10 mouse cellular contexts compared by ENCODE assay signal in genomic region chr14:121426743-121427142, GRCm38 (mm10). TPM values are rescaled to one million over a fixed set of nuclear protein-coding genes. Genes with fewer than 3 reads are reported as not detected.
DNase-seq lines count a peak whose midpoint lies in the region; ATAC-seq and TF ChIP-seq lines count a peak whose summit lies in the region.
"Had no signal": no experiment of that assay in that cellular context is flagged by ENCODE, and none has a peak within 500 bp of the region (broad histone marks: within the 10 kb centered on the region; RNA-seq: fewer than 3 reads in every experiment).

No protein-coding gene starts in this region.

- H3K27ac ChIP-seq in midbrain, postnatal 0 days (ENCODE audit: low read depth, low read length): no peak overlapping the region
- H3K27ac ChIP-seq in midbrain, embryonic 11.5 days (ENCODE audit: low read depth, low read length): no peak overlapping the region
- no peak overlapping the region for H3K27ac ChIP-seq in lung, postnatal 0 days (ENCODE audit: low read length)
- no peak overlapping the region for H3K27ac ChIP-seq in hindbrain, embryonic 14.5 days

- no peak for TF ChIP-seq EP300 in lung, postnatal 0 days (IDR thresholded peaks at IDR 0.05)

- peak; percentile 15 for DNase-seq in adrenal gland, postnatal 10 days
- DNase-seq in adrenal gland, postnatal 25 days: no peak
- DNase-seq in midbrain, postnatal 0 days (ENCODE audit: low spot score): no peak
- no peak for DNase-seq in midbrain, embryonic 11.5 days (ENCODE audit: low spot score, missing footprints)
- no peak for DNase-seq in lung, postnatal 0 days (ENCODE audit: low spot score)
- peak; percentile 50 for DNase-seq in thymus, postnatal 4 days
- no peak for DNase-seq in adrenal gland, adult 18-20 months (ENCODE audit: low spot score in 2 of 2)
- no peak for DNase-seq in hindbrain, embryonic 14.5 days (ENCODE audit: low spot score)
- DNase-seq: kidney, adult 18-20 months had no signal

- no peaks in the 10 kb centered on the region for H3K4me1 ChIP-seq in midbrain, postnatal 0 days (ENCODE audit: insufficient read depth, low read length)
- H3K4me1 ChIP-seq in midbrain, embryonic 11.5 days (ENCODE audit: control insufficient read depth, insufficient read depth, low read length): no peaks in the 10 kb centered on the region
- H3K4me1 ChIP-seq in lung, postnatal 0 days (ENCODE audit: insufficient read depth, low read depth, low read length): peaks cover 4% of the 10 kb centered on the region; the same call in 1 of the 2 replicates
- H3K4me1 ChIP-seq in hindbrain, embryonic 14.5 days (replicated peaks; ENCODE audit: control insufficient read depth, insufficient read depth, low read length): no peaks in the 10 kb centered on the region

- no peaks in the 10 kb centered on the region for H3K9me3 ChIP-seq in midbrain, postnatal 0 days (ENCODE audit: low read length)
- H3K9me3 ChIP-seq in midbrain, embryonic 11.5 days (ENCODE audit: control insufficient read depth, low read length): no peaks in the 10 kb centered on the region; the same call in 1 of the 2 replicates
- H3K9me3 ChIP-seq in lung, postnatal 0 days (ENCODE audit: low read length): no peaks in the 10 kb centered on the region
- no peaks in the 10 kb centered on the region for H3K9me3 ChIP-seq in hindbrain, embryonic 14.5 days (ENCODE audit: control insufficient read depth, low read length)

- no peaks in the 10 kb centered on the region for H3K36me3 ChIP-seq in midbrain, postnatal 0 days (ENCODE audit: insufficient read depth, low read length)
- no peaks in the 10 kb centered on the region for H3K36me3 ChIP-seq in midbrain, embryonic 11.5 days (ENCODE audit: control insufficient read depth, insufficient read depth, low read length)
- no peaks in the 10 kb centered on the region for H3K36me3 ChIP-seq in lung, postnatal 0 days (ENCODE audit: insufficient read depth, low read length)
- no peaks in the 10 kb centered on the region for H3K36me3 ChIP-seq in hindbrain, embryonic 14.5 days (replicated peaks; ENCODE audit: control insufficient read depth, insufficient read depth)

- peak; percentile 35 for TF ChIP-seq CTCF in midbrain, postnatal 0 days (IDR thresholded peaks at IDR 0.05)
- peak; percentile 66 for TF ChIP-seq CTCF in lung, postnatal 0 days (IDR thresholded peaks at IDR 0.05)

- H3K4me3 ChIP-seq in midbrain, postnatal 0 days (ENCODE audit: low read depth, low read length): no peak overlapping the region
- no peak overlapping the region for H3K4me3 ChIP-seq in midbrain, embryonic 11.5 days (ENCODE audit: low read depth, low read length)
- H3K4me3 ChIP-seq in lung, postnatal 0 days (ENCODE audit: low read depth, low read length): no peak overlapping the region
- no peak overlapping the region for H3K4me3 ChIP-seq in hindbrain, embryonic 14.5 days (replicated peaks; ENCODE audit: low read length)

- H3K9ac ChIP-seq in midbrain, postnatal 0 days (replicated peaks; ENCODE audit: low read length, poor library complexity, severe bottlenecking): no peak overlapping the region
- no peak overlapping the region for H3K9ac ChIP-seq in midbrain, embryonic 11.5 days (ENCODE audit: low read length)
- H3K9ac ChIP-seq in lung, postnatal 0 days (replicated peaks; ENCODE audit: low read depth): no peak overlapping the region
- H3K9ac ChIP-seq in hindbrain, embryonic 14.5 days: no peak overlapping the region

- H3K27me3 ChIP-seq in midbrain, postnatal 0 days (ENCODE audit: insufficient read depth, low read length): no peaks in the 10 kb centered on the region
- H3K27me3 ChIP-seq in midbrain, embryonic 11.5 days (ENCODE audit: control insufficient read depth, insufficient read depth, low read length): no peaks in the 10 kb centered on the region
- H3K27me3 ChIP-seq in lung, postnatal 0 days (replicated peaks; ENCODE audit: insufficient read depth, low read length): no peaks in the 10 kb centered on the region
- H3K27me3 ChIP-seq in hindbrain, embryonic 14.5 days (ENCODE audit: control insufficient read depth, insufficient read depth, low read length): no peaks in the 10 kb centered on the region

- H3K4me2 ChIP-seq in midbrain, postnatal 0 days (ENCODE audit: low read depth, low read length, poor library complexity, severe bottlenecking): no peak overlapping the region
- H3K4me2 ChIP-seq in midbrain, embryonic 11.5 days: no peak overlapping the region
- no peak overlapping the region for H3K4me2 ChIP-seq in lung, postnatal 0 days (replicated peaks; ENCODE audit: low read depth, low read length)
- no peak overlapping the region for H3K4me2 ChIP-seq in hindbrain, embryonic 14.5 days (replicated peaks)
- H3K4me2 ChIP-seq: heart, embryonic 11.5 days had no signal

- no peak for ATAC-seq in midbrain, postnatal 0 days (ENCODE audit: low FRiP score)
- no peak for ATAC-seq in midbrain, embryonic 11.5 days (ENCODE audit: low FRiP score)
- ATAC-seq in lung, postnatal 0 days: no peak
- no peak for ATAC-seq in hindbrain, embryonic 14.5 days (ENCODE audit: low FRiP score)

RNA-seq across cellular contexts. Expression of gene Stk24, which starts 46.9 kb away (rescaled TPM):
- total RNA-seq in adrenal gland, postnatal 10 days (2021): 10 to 100 TPM; 82.8 to 91.1 TPM
- 110 and 127 TPM in 2 replicates for total RNA-seq in adrenal gland, postnatal 25 days (2021)
- total RNA-seq in midbrain, postnatal 0 days (2014; rRNA removed): 19.5 and 22.3 TPM in 2 replicates
- 9.8 and 12.8 TPM in 2 replicates for polyA plus RNA-seq in midbrain, postnatal 0 days (2015; fragmentation: Nextera tagmentation; extraction: Ambion mirVana)
- polyA plus RNA-seq in midbrain, embryonic 11.5 days (2014; fragmentation: Nextera tagmentation; extraction: Ambion mirVana): 40.4 and 43.5 TPM in 2 replicates
- 30.6 and 33.4 TPM in 2 replicates for polyA plus RNA-seq in lung, postnatal 0 days (2015; fragmentation: Nextera tagmentation; extraction: Ambion mirVana)
- 100 to 1,000 TPM in 1 of 2 experiments, 10 to 100 TPM in 1; 82.2 to 121 TPM for total RNA-seq in adrenal gland, adult 18-20 months (2021)
- polyA plus RNA-seq in hindbrain, embryonic 14.5 days (2014; fragmentation: Nextera tagmentation; extraction: Ambion mirVana): 22.5 and 23.1 TPM in 2 replicates

Comparison
In these comparisons a context has a peak if more than half of its experiments do, and no peak if none do; other contexts are left out.
1. DNase-seq: peak in adrenal gland, postnatal 10 days (single experiment) and thymus, postnatal 4 days (single experiment); none in adrenal gland, postnatal 25 days (single experiment), midbrain, postnatal 0 days (single experiment), midbrain, embryonic 11.5 days (single experiment), lung, postnatal 0 days (single experiment), adrenal gland, adult 18-20 months (0 of 2) and hindbrain, embryonic 14.5 days (single experiment).